Mouse (Mus musculus): ENCODE results near the gene Smc6.

- no peak for TF ChIP-seq CTCF (IDR thresholded peaks at IDR 0.05; ENCODE audit: low read depth, low read length)
- no peak for TF ChIP-seq POLR2AphosphoS5 (IDR thresholded peaks at IDR 0.05; ENCODE audit: insufficient replicate concordance, low read depth, low read length)
- TF ChIP-seq GATA1 (IDR thresholded peaks at IDR 0.05; ENCODE audit: borderline replicate concordance, low read length): no peak
- TF ChIP-seq TAL1 (conservative IDR thresholded peaks at IDR 0.05; ENCODE audit: low read depth, low read length): no peak
Observed at GRCm38 (mm10) chr12:11226529-11227268, 39.0 kb upstream of the Smc6 start.
